Mouse (Mus musculus): ENCODE results near the gene Bbs5.
"Not testable (repeated sequence)": the region's sequence is repeated elsewhere in the genome, so short reads cannot be mapped to it uniquely, and the experiment has no call there.

Gene Bbs5

GRCm38 (mm10) chr2:69646726-69647490 is at the start of gene Bbs5:
Bbs5 (plus strand) TSS chr2:69647171.
- Histone ChIP-seq H3K27me3 (ENCODE audit: control insufficient read depth, insufficient read depth, low read length, poor library complexity, severe bottlenecking) (no peaks in the 10 kb centered on the region), H3K36me3 (ENCODE audit: control insufficient read depth, insufficient read depth, low read length, poor library complexity, severe bottlenecking) (no peaks in the 10 kb centered on the region)
- DNase-seq (ENCODE audit: low read depth, low spot score), result peak; percentile 50

- DNase-seq (ENCODE audit: low read depth, low spot score), result no peak
Measured at GRCm38 (mm10) chr2:69603726-69604393, 43.1 kb upstream of the Bbs5 start.

GRCm38 (mm10) chr2:69606621-69607020 is 40.4 kb upstream of the Bbs5 start:
- DNase-seq (ENCODE audit: low read depth, low spot score), result no peak
- no peaks in the 10 kb centered on the region for H3K36me3 ChIP-seq (ENCODE audit: control insufficient read depth, insufficient read depth, low read length, poor library complexity, severe bottlenecking)
- H3K27me3 ChIP-seq (ENCODE audit: control insufficient read depth, insufficient read depth, low read length, poor library complexity, severe bottlenecking), result no peaks in the 10 kb centered on the region

More at GRCm38 (mm10) chr2:69603726-69604393, 43.1 kb upstream of the Bbs5 start:
- Histone ChIP-seq H3K36me3 (ENCODE audit: control insufficient read depth, insufficient read depth, low read length, poor library complexity, severe bottlenecking) (no peaks in the 10 kb centered on the region), H3K27me3 (ENCODE audit: control insufficient read depth, insufficient read depth, low read length, poor library complexity, severe bottlenecking) (no peaks in the 10 kb centered on the region)

GRCm38 (mm10) chr2:69612237-69612636 is 34.7 kb upstream of the Bbs5 start:
- no peak for DNase-seq (ENCODE audit: low read depth, low spot score)
- H3K27me3 ChIP-seq (ENCODE audit: control insufficient read depth, insufficient read depth, low read length, poor library complexity, severe bottlenecking), result no peaks in the 10 kb centered on the region
- no peaks in the 10 kb centered on the region for H3K36me3 ChIP-seq (ENCODE audit: control insufficient read depth, insufficient read depth, low read length, poor library complexity, severe bottlenecking)

- H3K36me3 ChIP-seq (ENCODE audit: control insufficient read depth, insufficient read depth, low read length, poor library complexity, severe bottlenecking), result no peaks in the 10 kb centered on the region
- H3K27me3 ChIP-seq (ENCODE audit: control insufficient read depth, insufficient read depth, low read length, poor library complexity, severe bottlenecking), result no peaks in the 10 kb centered on the region
- DNase-seq (ENCODE audit: low read depth, low spot score), result no peak
Measured at GRCm38 (mm10) chr2:69612716-69613115, 34.3 kb upstream of the Bbs5 start.

- H3K36me3 ChIP-seq (ENCODE audit: control insufficient read depth, insufficient read depth, low read length, poor library complexity, severe bottlenecking), result no peaks in the 10 kb centered on the region
- no peaks in the 10 kb centered on the region for H3K27me3 ChIP-seq (ENCODE audit: control insufficient read depth, insufficient read depth, low read length, poor library complexity, severe bottlenecking)
- DNase-seq (ENCODE audit: low read depth, low spot score), result peak; percentile 9
Measured at GRCm38 (mm10) chr2:69613237-69613636, 33.7 kb upstream of the Bbs5 start.

- DNase-seq (ENCODE audit: low read depth, low spot score), result no peak
- H3K27me3 ChIP-seq (ENCODE audit: control insufficient read depth, insufficient read depth, low read length, poor library complexity, severe bottlenecking), result no peaks in the 10 kb centered on the region
- no peaks in the 10 kb centered on the region for H3K36me3 ChIP-seq (ENCODE audit: control insufficient read depth, insufficient read depth, low read length, poor library complexity, severe bottlenecking)
Measured at GRCm38 (mm10) chr2:69618336-69618735, 28.6 kb upstream of the Bbs5 start.

GRCm38 (mm10) chr2:69619286-69619685 is 27.7 kb upstream of the Bbs5 start:
- H3K27me3 ChIP-seq (ENCODE audit: control insufficient read depth, insufficient read depth, low read length, poor library complexity, severe bottlenecking), result no peaks in the 10 kb centered on the region
- no peak for DNase-seq (ENCODE audit: low read depth, low spot score)

GRCm38 (mm10) chr2:69629215-69629614 is 17.8 kb upstream of the Bbs5 start:
- Histone ChIP-seq H3K27me3 (ENCODE audit: control insufficient read depth, insufficient read depth, low read length, poor library complexity, severe bottlenecking) (no peaks in the 10 kb centered on the region), H3K36me3 (ENCODE audit: control insufficient read depth, insufficient read depth, low read length, poor library complexity, severe bottlenecking) (no peaks in the 10 kb centered on the region)
- DNase-seq (ENCODE audit: low read depth, low spot score), result no peak

More at GRCm38 (mm10) chr2:69619286-69619685, 27.7 kb upstream of the Bbs5 start:
- no peaks in the 10 kb centered on the region for H3K36me3 ChIP-seq (ENCODE audit: control insufficient read depth, insufficient read depth, low read length, poor library complexity, severe bottlenecking)

- no peak for DNase-seq (ENCODE audit: low read depth, low spot score)
- no peaks in the 10 kb centered on the region for H3K36me3 ChIP-seq (ENCODE audit: control insufficient read depth, insufficient read depth, low read length, poor library complexity, severe bottlenecking)
- H3K27me3 ChIP-seq (ENCODE audit: control insufficient read depth, insufficient read depth, low read length, poor library complexity, severe bottlenecking), result no peaks in the 10 kb centered on the region
Measured at GRCm38 (mm10) chr2:69629914-69630313, 17.1 kb upstream of the Bbs5 start.

GRCm38 (mm10) chr2:69630792-69631191 is 16.2 kb upstream of the Bbs5 start:
- Histone ChIP-seq H3K36me3 (ENCODE audit: control insufficient read depth, insufficient read depth, low read length, poor library complexity, severe bottlenecking) (no peaks in the 10 kb centered on the region), H3K27me3 (ENCODE audit: control insufficient read depth, insufficient read depth, low read length, poor library complexity, severe bottlenecking) (no peaks in the 10 kb centered on the region)
- no peak for DNase-seq (ENCODE audit: low read depth, low spot score)

GRCm38 (mm10) chr2:69631449-69631848 is 15.5 kb upstream of the Bbs5 start:
- DNase-seq (ENCODE audit: low read depth, low spot score), result peak; percentile 38
- Histone ChIP-seq H3K36me3 (ENCODE audit: control insufficient read depth, insufficient read depth, low read length, poor library complexity, severe bottlenecking) (no peaks in the 10 kb centered on the region), H3K27me3 (ENCODE audit: control insufficient read depth, insufficient read depth, low read length, poor library complexity, severe bottlenecking) (no peaks in the 10 kb centered on the region)

- no peaks in the 10 kb centered on the region for H3K27me3 ChIP-seq (ENCODE audit: control insufficient read depth, insufficient read depth, low read length, poor library complexity, severe bottlenecking)
Measured at GRCm38 (mm10) chr2:69635064-69635701, 11.8 kb upstream of the Bbs5 start.

GRCm38 (mm10) chr2:69635807-69636206 is 11.2 kb upstream of the Bbs5 start:
- DNase-seq (ENCODE audit: low read depth, low spot score), result peak; percentile 66
- no peaks in the 10 kb centered on the region for H3K27me3 ChIP-seq (ENCODE audit: control insufficient read depth, insufficient read depth, low read length, poor library complexity, severe bottlenecking)
- no peaks in the 10 kb centered on the region for H3K36me3 ChIP-seq (ENCODE audit: control insufficient read depth, insufficient read depth, low read length, poor library complexity, severe bottlenecking)

More at GRCm38 (mm10) chr2:69635064-69635701, 11.8 kb upstream of the Bbs5 start:
- peak; percentile 79 for DNase-seq (ENCODE audit: low read depth, low spot score)
- no peaks in the 10 kb centered on the region for H3K36me3 ChIP-seq (ENCODE audit: control insufficient read depth, insufficient read depth, low read length, poor library complexity, severe bottlenecking)

GRCm38 (mm10) chr2:69637989-69638388 is 9.0 kb upstream of the Bbs5 start:
- H3K27me3 ChIP-seq (ENCODE audit: control insufficient read depth, insufficient read depth, low read length, poor library complexity, severe bottlenecking); DNase-seq (ENCODE audit: low read depth, low spot score); H3K36me3 ChIP-seq (ENCODE audit: control insufficient read depth, insufficient read depth, low read length, poor library complexity, severe bottlenecking): not testable (repeated sequence)

Measured in splenic B cell, adult 2 months (primary cell).